ENCODE assay signal across 8 mouse cellular contexts in genomic region chr2:165286361-165287201, GRCm38 (mm10). TPM values are rescaled to one million over a fixed set of nuclear protein-coding genes. Genes with fewer than 3 reads are reported as not detected.
DNase-seq lines count a peak whose midpoint lies in the region; ATAC-seq lines count a peak whose summit lies in the region.

No protein-coding gene starts in this region.

- peak; percentile 24 for ATAC-seq in activated CD4-positive, CD25-positive, alpha-beta regulatory T cell, adult 4 months
- no peak for ATAC-seq in heart, embryonic 16.5 days (replicated peaks; ENCODE audit: extremely low read depth, insufficient read depth, low FRiP score)
- 0 out of 2 replicates have a peak, but pooled peaks have one; percentile 1 for ATAC-seq in liver, embryonic 11.5 days (replicated peaks; ENCODE audit: low FRiP score)

- H3K4me3 ChIP-seq in heart, embryonic 16.5 days (ENCODE audit: low read length): peak overlapping the region; percentile 60
- H3K4me3 ChIP-seq in liver, embryonic 11.5 days (ENCODE audit: low read depth, low read length): peak overlapping the region; percentile 76

- H3K4me2 ChIP-seq in heart, embryonic 16.5 days (ENCODE audit: low read depth, low read length): peak overlapping the region; percentile 92
- peak overlapping the region; percentile 91 for H3K4me2 ChIP-seq in liver, embryonic 11.5 days

- H3K36me3 ChIP-seq in heart, embryonic 16.5 days (ENCODE audit: control insufficient read depth, insufficient read depth): peaks cover 10% of the 10 kb centered on the region
- no peaks in the 10 kb centered on the region; the same call in 1 of the 2 replicates for H3K36me3 ChIP-seq in liver, embryonic 11.5 days (ENCODE audit: control insufficient read depth, insufficient read depth, low read length)

- no peaks in the 10 kb centered on the region for H3K9me3 ChIP-seq in heart, embryonic 16.5 days (replicated peaks; ENCODE audit: control insufficient read depth, low read length)
- no peaks in the 10 kb centered on the region for H3K9me3 ChIP-seq in liver, embryonic 11.5 days (ENCODE audit: control insufficient read depth, low read length)

- H3K4me1 ChIP-seq in heart, embryonic 16.5 days (ENCODE audit: control insufficient read depth, insufficient read depth, low read length): peaks cover 13% of the 10 kb centered on the region
- H3K4me1 ChIP-seq in liver, embryonic 11.5 days (replicated peaks; ENCODE audit: control insufficient read depth, insufficient read depth, low read length): peaks cover 23% of the 10 kb centered on the region

- DNase-seq in layer of hippocampus, adult 11-12 months (ENCODE audit: low spot score): peak; percentile 67
- DNase-seq in layer of hippocampus, adult 9-10 months (ENCODE audit: low spot score): no peak
- no peak for DNase-seq in liver, embryonic 11.5 days (ENCODE audit: low spot score)
- peak; percentile 43 to 47 for DNase-seq in monocyte, adult 2 months (ENCODE audit: low read depth in 1 of 2, low spot score in 2 of 2)
- DNase-seq in thymus, postnatal 36 days: peak; percentile 15 to 26
- DNase-seq in adrenal gland, adult 2 months: no peak

- H3K9ac ChIP-seq in heart, embryonic 16.5 days (ENCODE audit: low read length): peak overlapping the region; percentile 71
- H3K9ac ChIP-seq in liver, embryonic 11.5 days (ENCODE audit: low read depth, low read length): peak overlapping the region; percentile 72

- H3K27me3 ChIP-seq in heart, embryonic 16.5 days (ENCODE audit: control insufficient read depth, insufficient read depth, low read length): no peaks in the 10 kb centered on the region
- no peaks in the 10 kb centered on the region for H3K27me3 ChIP-seq in liver, embryonic 11.5 days (replicated peaks; ENCODE audit: control insufficient read depth, insufficient read depth, low read length)

- 53% methylated on average over 18 of the region's 18 CpGs for WGBS in heart, embryonic 16.5 days
- 39% methylated on average over 18 of the region's 18 CpGs for WGBS in liver, embryonic 11.5 days

- no peak overlapping the region for H3K27ac ChIP-seq in heart, embryonic 16.5 days (ENCODE audit: low read length)
- no peak overlapping the region for H3K27ac ChIP-seq in liver, embryonic 11.5 days (ENCODE audit: low read depth, low read length)

RNA-seq across cellular contexts. Expression of gene Slc35c2, which starts 1.1 kb away (rescaled TPM):
- 10 to 100 TPM; 31.1 to 45.6 TPM for polyA plus RNA-seq in activated CD4-positive, CD25-positive, alpha-beta regulatory T cell, adult 4 months (2017; shearing (Covaris generic))
- 40.4 and 43.9 TPM in 2 replicates for polyA plus RNA-seq in heart, embryonic 16.5 days (2015; fragmentation: Nextera tagmentation; extraction: Ambion mirVana)
- 53.0 and 64.4 TPM in 2 replicates for polyA plus RNA-seq in liver, embryonic 11.5 days (2014; fragmentation: Nextera tagmentation; extraction: Ambion mirVana)
- total RNA-seq in adrenal gland, adult 2 months (2021): 10 to 100 TPM; 51.0 to 56.6 TPM
- polyA plus RNA-seq in adrenal gland, adult 2 months (2012; rRNA removed): 87.4 and 87.6 TPM in 2 replicates

RNA-seq across cellular contexts. Expression of gene Elmo2, which starts 39.7 kb away (rescaled TPM):
- 10 to 100 TPM; 30.4 to 35.4 TPM for polyA plus RNA-seq in activated CD4-positive, CD25-positive, alpha-beta regulatory T cell, adult 4 months (2017; shearing (Covaris generic))
- polyA plus RNA-seq in heart, embryonic 16.5 days (2015; fragmentation: Nextera tagmentation; extraction: Ambion mirVana): 44.9 and 46.2 TPM in 2 replicates
- polyA plus RNA-seq in liver, embryonic 11.5 days (2014; fragmentation: Nextera tagmentation; extraction: Ambion mirVana): 36.4 and 42.4 TPM in 2 replicates
- 10 to 100 TPM; 19.8 to 31.4 TPM for total RNA-seq in adrenal gland, adult 2 months (2021)
- polyA plus RNA-seq in adrenal gland, adult 2 months (2012; rRNA removed): 52.0 and 58.8 TPM in 2 replicates

RNA-seq across cellular contexts. Expression of gene Cdh22, which starts 51.9 kb away (rescaled TPM):
- not detected for polyA plus RNA-seq in activated CD4-positive, CD25-positive, alpha-beta regulatory T cell, adult 4 months (2017; shearing (Covaris generic))
- 0.11 and 0.19 TPM in 2 replicates for polyA plus RNA-seq in heart, embryonic 16.5 days (2015; fragmentation: Nextera tagmentation; extraction: Ambion mirVana)
- polyA plus RNA-seq in liver, embryonic 11.5 days (2014; fragmentation: Nextera tagmentation; extraction: Ambion mirVana): 0.11 and 0.17 TPM in 2 replicates
- total RNA-seq in adrenal gland, adult 2 months (2021): 1 to 10 TPM in 1 of 2 experiments, under 1 TPM in 1; 0.89 to 1.8 TPM
- 1.5 and 6.1 TPM in 2 replicates for polyA plus RNA-seq in adrenal gland, adult 2 months (2012; rRNA removed)

Comparison
In these comparisons a context has a peak if more than half of its experiments do, and no peak if none do; other contexts are left out.
1. DNase-seq: peak in layer of hippocampus, adult 11-12 months (single experiment), monocyte, adult 2 months (2 of 2) and thymus, postnatal 36 days (2 of 2); none in layer of hippocampus, adult 9-10 months (single experiment), liver, embryonic 11.5 days (single experiment) and adrenal gland, adult 2 months (single experiment).